Mouse (Mus musculus): ENCODE data around the gene Fads1.

- TF ChIP-seq CTCF (IDR thresholded peaks at IDR 0.05) (no peak), EP300 (IDR thresholded peaks at IDR 0.05) (no peak)
Measured at GRCm38 (mm10) chr19:10231016-10231415, 48.3 kb downstream of the Fads1 start.
